Mouse (Mus musculus) cortical plate, adult 2 months (tissue): ENCODE measurements around the gene Tacc3.

ENCODE experiments used
- CTCF ChIP-seq: fragments of 200-500 bp; IDR thresholded peaks from 2 replicates; pipeline ENCODE4 v1.5.1; 2011; ENCODE audit warnings: mild to moderate bottlenecking, control low read depth, low read length; ENCODE audit not compliant: insufficient read depth; ENCODE audit errors: extremely low read depth
- POLR2A ChIP-seq: fragments of 200-500 bp; IDR thresholded peaks from 2 replicates; pipeline ENCODE4 v1.6.1; 2011; ENCODE audit warnings: mild to moderate bottlenecking, low read length, control low read depth; ENCODE audit not compliant: insufficient read depth; ENCODE audit errors: extremely low read depth

- TF ChIP-seq CTCF (no peak), POLR2A (no peak)
Measured at GRCm38 (mm10) chr5:33682963-33683362, 25.0 kb downstream of the Tacc3 start.
